Mouse (Mus musculus) spleen, embryonic (tissue): ENCODE results near the gene Rps15.

ENCODE experiments used
- CTCF ChIA-PET: fragments of 350-600 bp; sonication (Branson Sonifier 250); formaldehyde crosslinking; loops from one replicate; lab custom pipeline; 2022; lab: Charles Lee

The Rps15 gene

GRCm38 (mm10) chr10:80260642-80261584 lies 31.3 kb upstream of the Rps15 start, which contains the start of the genes Gamt and Dazap1:
TSS of gene Gamt (minus strand) at chr10:80261012.
TSS of gene Dazap1 (plus strand) at chr10:80261486.
- CTCF ChIA-PET = interaction anchor here (0.6 kb wide), 1 partner anchor 88 kb away, joined by 4 read pairs; the partner anchor contains the start of gene 1600002K03Rik

- CTCF ChIA-PET = no interaction called here
Observed at GRCm38 (mm10) chr10:80261585-80261968, 30.7 kb upstream of the Rps15 start.

GRCm38 (mm10) chr10:80262169-80262568 lies 30.1 kb upstream of the Rps15 start:
- CTCF ChIA-PET = no interaction called here

GRCm38 (mm10) chr10:80262776-80263365 lies 29.4 kb upstream of the Rps15 start:
- CTCF ChIA-PET = interaction anchor here (0.6 to 0.7 kb wide), 2 partner anchors 18 to 809 kb away, joined by 3 read pairs; no protein-coding TSS in a partner anchor

GRCm38 (mm10) chr10:80264341-80265148 lies 27.7 kb upstream of the Rps15 start:
- CTCF ChIA-PET = interaction anchor here (0.5 kb wide), 1 partner anchor 1232 kb away, joined by 4 read pairs; no protein-coding TSS in a partner anchor

GRCm38 (mm10) chr10:80265149-80265486 lies 27.1 kb upstream of the Rps15 start:
- CTCF ChIA-PET = interaction anchor here (0.5 kb wide), 1 partner anchor 1232 kb away, joined by 4 read pairs; no protein-coding TSS in a partner anchor

GRCm38 (mm10) chr10:80270099-80270498 lies 22.2 kb upstream of the Rps15 start:
- CTCF ChIA-PET = interaction anchor here (0.6 kb wide), 1 partner anchor 398 kb away, joined by 4 read pairs; no protein-coding TSS in a partner anchor

GRCm38 (mm10) chr10:80270734-80271181 lies 21.5 kb upstream of the Rps15 start:
- CTCF ChIA-PET = no interaction called here

- CTCF ChIA-PET = no interaction called here
Observed at GRCm38 (mm10) chr10:80271186-80271843, 20.9 kb upstream of the Rps15 start.

GRCm38 (mm10) chr10:80271870-80272585 lies 20.2 kb upstream of the Rps15 start:
- CTCF ChIA-PET = no interaction called here

GRCm38 (mm10) chr10:80273847-80274246 lies 18.4 kb upstream of the Rps15 start:
- CTCF ChIA-PET = interaction anchor here (0.5 to 1.2 kb wide), 2 partner anchors 10 to 11 kb away, joined by 3 to 4 read pairs; no protein-coding TSS in a partner anchor

- CTCF ChIA-PET = no interaction called here
Observed at GRCm38 (mm10) chr10:80276238-80276637, 16.0 kb upstream of the Rps15 start.

GRCm38 (mm10) chr10:80278390-80278789 lies 13.9 kb upstream of the Rps15 start:
- CTCF ChIA-PET = no interaction called here

GRCm38 (mm10) chr10:80279273-80279672 lies 13.0 kb upstream of the Rps15 start:
- CTCF ChIA-PET = no interaction called here

- CTCF ChIA-PET = no interaction called here
Observed at GRCm38 (mm10) chr10:80281304-80281703, 10.9 kb upstream of the Rps15 start.

- CTCF ChIA-PET = no interaction called here
Observed at GRCm38 (mm10) chr10:80281921-80282371, 10.3 kb upstream of the Rps15 start.

GRCm38 (mm10) chr10:80282481-80283441 lies 9.5 kb upstream of the Rps15 start:
- CTCF ChIA-PET = no interaction called here

- CTCF ChIA-PET = interaction anchor here (0.6 to 1.0 kb wide), 2 partner anchors 8 to 12 kb away, joined by 3 to 4 read pairs; no protein-coding TSS in a partner anchor
Observed at GRCm38 (mm10) chr10:80285222-80286070, 6.8 kb upstream of the Rps15 start.
